Mouse (Mus musculus) G1E (cell line): ENCODE measurements at regions not wholly inside any gene's neighbourhood (a gene's known extent, or its start where the extent isn't known, plus 50 kb on each side); places are given as distances from the start of the nearest gene placed in this dataset.

Experiments used
- ATAC-seq: 2 replicates; pipeline ENCODE4 v1.8.0; 2016; ENCODE audit warnings: mild to moderate bottlenecking; ENCODE audit not compliant: insufficient number of reproducible peaks, poor library complexity, low FRiP score, severe bottlenecking; ENCODE audit errors: extremely low read depth
- DNase-seq: peaks from one replicate; pipeline ENCODE4 v3.0.0; 2012; ENCODE audit warnings: low spot score
- H3K27me3 ChIP-seq: 2 replicates; pipeline ENCODE4 v1.6.1; 2012; ENCODE audit warnings: mild to moderate bottlenecking, low read length, inconsistent platforms; ENCODE audit not compliant: insufficient read depth
- H3K36me3 ChIP-seq: replicated peaks from 2 replicates; pipeline ENCODE3; 2012; ENCODE audit warnings: mild to moderate bottlenecking, inconsistent platforms
- H3K4me1 ChIP-seq: 2 replicates; pipeline ENCODE4 v1.6.1; 2012; ENCODE audit warnings: low read depth, low read length, inconsistent platforms, mixed read lengths; ENCODE audit not compliant: insufficient read depth
- H3K4me3 ChIP-seq: 2 replicates; pipeline ENCODE4 v1.5.1; 2012; ENCODE audit warnings: low read depth, mild to moderate bottlenecking, inconsistent platforms, low read length, moderate library complexity, mixed read lengths
- H3K9me3 ChIP-seq: replicated peaks from 2 replicates; pipeline ENCODE4 v1.6.1; 2012; ENCODE audit warnings: inconsistent platforms
- CTCF ChIP-seq: IDR thresholded peaks from 2 replicates; pipeline ENCODE4 v1.5.1; 2012; ENCODE audit warnings: low read depth, low read length, inconsistent platforms, mixed read lengths
- GATA1 ChIP-seq: IDR thresholded peaks from 2 replicates; pipeline ENCODE4 v1.6.1; 2012; ENCODE audit warnings: borderline replicate concordance, low read length, inconsistent platforms, mixed read lengths
- GATA2 ChIP-seq: IDR thresholded peaks from 2 replicates; pipeline ENCODE4 v1.6.1; 2012; ENCODE audit warnings: low read depth, low read length, inconsistent platforms, borderline replicate concordance
- POLR2AphosphoS5 ChIP-seq: IDR thresholded peaks from 2 replicates; pipeline ENCODE4 v1.6.1; 2012; ENCODE audit warnings: low read depth, low read length, inconsistent platforms; ENCODE audit not compliant: insufficient replicate concordance
- TAL1 ChIP-seq: conservative IDR thresholded peaks from 2 replicates; pipeline ENCODE4 v1.6.1; 2012; ENCODE audit warnings: low read depth, low read length, inconsistent platforms, mixed read lengths

- TF ChIP-seq GATA1 (no peak), CTCF (no peak), TAL1 (no peak), GATA2 (no peak)
- ATAC-seq: no peak
- no peaks in the 10 kb centered on the region for H3K27me3 ChIP-seq
- no peak overlapping the region for H3K4me3 ChIP-seq
- DNase-seq: no peak
- no peaks in the 10 kb centered on the region for H3K36me3 ChIP-seq
- no peaks in the 10 kb centered on the region for H3K4me1 ChIP-seq
- H3K9me3 ChIP-seq: no peaks in the 10 kb centered on the region; the same call in 1 of the 2 replicates
These were observed 199.2 kb upstream of the Nxpe4 start for GRCm38 (mm10) chr9:47962589-47962988.

DNA sequence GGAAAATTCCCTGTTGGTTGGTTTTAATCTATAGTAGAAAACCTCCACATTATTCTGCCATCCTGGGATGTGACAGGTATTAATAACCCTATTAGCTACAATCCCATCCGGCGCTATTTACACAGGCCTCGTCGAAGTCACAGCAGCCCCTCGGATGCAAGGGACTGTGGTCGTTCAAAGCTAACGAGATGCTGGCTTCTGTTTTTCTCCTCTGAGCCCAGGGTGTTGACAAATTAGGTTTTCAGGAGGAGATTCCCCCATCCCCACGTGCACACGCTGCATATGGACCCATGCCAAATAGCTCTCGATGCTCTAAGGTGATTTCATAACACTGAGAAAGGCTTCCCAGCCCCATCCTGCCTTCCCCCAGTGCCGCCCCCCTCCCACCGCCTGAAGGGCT, 188.7 kb upstream of the Nxpe4 start:
- peaks cover 2% of the 10 kb centered on the region; the same call in 1 of the 2 replicates for H3K9me3 ChIP-seq
- H3K4me3 ChIP-seq: no peak overlapping the region
- ATAC-seq: no peak
- no peaks in the 10 kb centered on the region for H3K36me3 ChIP-seq
- H3K4me1 ChIP-seq: no peaks in the 10 kb centered on the region
- no peaks in the 10 kb centered on the region for H3K27me3 ChIP-seq
- no peak for TF ChIP-seq POLR2AphosphoS5
- TF ChIP-seq CTCF: no peak
- no peak for TF ChIP-seq TAL1
- TF ChIP-seq GATA1: no peak
- TF ChIP-seq GATA2: no peak
- no peak for DNase-seq

- no peak overlapping the region for H3K4me3 ChIP-seq
- DNase-seq: no peak
- H3K9me3 ChIP-seq: 0 out of 2 replicates have a peak, but pooled peaks cover 3% of the 10 kb centered on the region
- ATAC-seq: no peak
- H3K27me3 ChIP-seq: no peaks in the 10 kb centered on the region
- TF ChIP-seq GATA1 (no peak), GATA2 (no peak), POLR2AphosphoS5 (no peak)
- H3K4me1 ChIP-seq: no peaks in the 10 kb centered on the region
- H3K36me3 ChIP-seq: no peaks in the 10 kb centered on the region
These were observed 176.3 kb upstream of the Nxpe4 start for GRCm38 (mm10) chr9:47985356-47986111.

- Histone ChIP-seq H3K4me1 (no peaks in the 10 kb centered on the region), H3K9me3 (0 out of 2 replicates have a peak, but pooled peaks cover 3% of the 10 kb centered on the region), H3K4me3 (no peak overlapping the region), H3K36me3 (no peaks in the 10 kb centered on the region), H3K27me3 (no peaks in the 10 kb centered on the region)
- ATAC-seq (no peak), DNase-seq (no peak)
- TF ChIP-seq TAL1: no peak
- TF ChIP-seq CTCF: no peak
- TF ChIP-seq GATA2: no peak
- TF ChIP-seq GATA1: no peak
These were observed 174.6 kb upstream of the Nxpe4 start for GRCm38 (mm10) chr9:47987266-47987665.

DNA sequence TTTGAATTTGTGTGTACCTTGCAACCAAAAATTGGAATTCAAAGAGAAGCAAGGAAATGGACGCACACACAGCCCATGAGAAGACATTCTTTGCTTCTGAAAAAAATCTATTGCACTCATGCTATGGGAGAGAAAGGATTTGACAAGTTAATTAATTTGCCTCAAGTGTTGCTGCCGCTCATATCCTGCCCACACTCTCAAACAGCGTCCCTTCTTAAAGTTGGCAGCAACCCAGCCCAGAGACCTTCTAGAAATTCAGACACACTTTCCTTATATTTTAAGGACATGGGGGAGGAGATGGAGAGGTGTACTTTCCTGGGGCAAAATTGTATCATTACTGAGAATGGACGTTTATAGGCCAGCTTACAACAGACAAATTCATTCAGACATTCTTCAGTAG, 167.2 kb upstream of the Nxpe4 start:
- DNase-seq: no peak
- Histone ChIP-seq H3K27me3 (no peaks in the 10 kb centered on the region), H3K9me3 (no peaks in the 10 kb centered on the region), H3K36me3 (no peaks in the 10 kb centered on the region), H3K4me3 (no peak overlapping the region), H3K4me1 (no peaks in the 10 kb centered on the region)
- ATAC-seq: no peak
- TF ChIP-seq GATA2 (no peak), CTCF (no peak), POLR2AphosphoS5 (no peak), TAL1 (no peak), GATA1 (no peak)

DNA sequence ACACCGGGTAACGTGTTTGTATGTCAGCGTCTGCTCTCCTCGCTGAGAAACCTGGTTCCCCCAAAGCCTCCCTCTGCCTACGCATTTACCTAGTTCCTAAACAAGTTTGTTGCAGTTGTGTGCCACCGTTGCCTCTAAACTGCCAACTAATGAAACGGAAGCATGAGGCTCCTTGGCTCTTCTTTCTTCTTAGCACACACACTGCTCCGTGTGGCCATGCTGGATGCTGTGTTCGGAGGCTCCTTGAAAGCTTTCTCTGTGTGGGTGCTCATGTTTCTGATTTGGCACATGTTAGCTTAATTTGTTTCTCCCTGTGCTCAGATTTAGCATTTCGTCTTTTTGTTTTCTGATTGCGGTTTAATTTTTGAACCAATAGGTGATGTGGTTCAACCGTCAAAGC, 162.2 kb upstream of the Nxpe4 start:
- H3K4me3 ChIP-seq: no peak overlapping the region
- DNase-seq: no peak
- H3K36me3 ChIP-seq: no peaks in the 10 kb centered on the region
- no peak for ATAC-seq
- no peaks in the 10 kb centered on the region for H3K4me1 ChIP-seq
- H3K9me3 ChIP-seq: no peaks in the 10 kb centered on the region
- no peak for TF ChIP-seq CTCF
- TF ChIP-seq POLR2AphosphoS5: no peak
- TF ChIP-seq TAL1: no peak
- TF ChIP-seq GATA2: no peak
- TF ChIP-seq GATA1: no peak
- H3K27me3 ChIP-seq: no peaks in the 10 kb centered on the region
